Mouse (Mus musculus): Measurements from ENCODE around the gene Erf.

The Erf gene

GRCm38 (mm10) chr7:25281166-25281733 is 30.7 kb upstream of the Erf start:
- DNase-seq (ENCODE audit: low spot score in 2 of 2), result no peak

- DNase-seq (ENCODE audit: low spot score in 2 of 2), result peak in 1 of 2 experiments; percentile 23
Measured at GRCm38 (mm10) chr7:25279861-25280791, 29.6 kb upstream of the Erf start.

GRCm38 (mm10) chr7:25279076-25279860 is 28.7 kb upstream of the Erf start:
- peak; percentile 84 for DNase-seq (ENCODE audit: low spot score in 2 of 2)

- peak; percentile 93 to 94 for DNase-seq (ENCODE audit: low spot score in 2 of 2)
Measured at GRCm38 (mm10) chr7:25278341-25279075, 27.9 kb upstream of the Erf start.

GRCm38 (mm10) chr7:25277998-25278340 is 27.4 kb upstream of the Erf start:
- DNase-seq (ENCODE audit: low spot score in 2 of 2), result peak in 1 of 2 experiments; percentile 5

GRCm38 (mm10) chr7:25277405-25277804 is 26.8 kb upstream of the Erf start:
- DNase-seq (ENCODE audit: low spot score in 2 of 2), result peak in 1 of 2 experiments; percentile 6

- DNase-seq (ENCODE audit: low spot score in 2 of 2), result no peak
Measured at GRCm38 (mm10) chr7:25275555-25276298, 25.2 kb upstream of the Erf start.

GRCm38 (mm10) chr7:25274996-25275395 is 24.4 kb upstream of the Erf start:
- no peak for DNase-seq (ENCODE audit: low spot score in 2 of 2)

- DNase-seq (ENCODE audit: low spot score in 2 of 2), result peak in 1 of 2 experiments; percentile 38
Measured at GRCm38 (mm10) chr7:25274571-25274970, 24.0 kb upstream of the Erf start.

- peak in 1 of 2 experiments; percentile 28 for DNase-seq (ENCODE audit: low spot score in 2 of 2)
Measured at GRCm38 (mm10) chr7:25273259-25274241, 23.0 kb upstream of the Erf start.

GRCm38 (mm10) chr7:25272445-25273258 is 22.1 kb upstream of the Erf start:
- DNase-seq (ENCODE audit: low spot score in 2 of 2), result no peak

- DNase-seq (ENCODE audit: low spot score in 2 of 2), result no peak
Measured at GRCm38 (mm10) chr7:25271651-25272444, 21.3 kb upstream of the Erf start.

- DNase-seq (ENCODE audit: low spot score in 2 of 2), result peak in 1 of 2 experiments; percentile 7
Measured at GRCm38 (mm10) chr7:25270652-25271633, 20.4 kb upstream of the Erf start.

- peak in 1 of 2 experiments; percentile 54 for DNase-seq (ENCODE audit: low spot score in 2 of 2)
Measured at GRCm38 (mm10) chr7:25269545-25270271, 19.1 kb upstream of the Erf start.

- peak in 1 of 2 experiments; percentile 21 for DNase-seq (ENCODE audit: low spot score in 2 of 2)
Measured at GRCm38 (mm10) chr7:25269029-25269428, 18.5 kb upstream of the Erf start.

- DNase-seq (ENCODE audit: low spot score in 2 of 2), result no peak
Measured at GRCm38 (mm10) chr7:25268588-25268987, 18.0 kb upstream of the Erf start.
